Mouse (Mus musculus): ENCODE data around the gene Tmem18.

GRCm38 (mm10) chr12:30628466-30628865 lies 44.2 kb downstream of the Tmem18 start:
- no peak for TF ChIP-seq CTCF (conservative IDR thresholded peaks at IDR 0.05; ENCODE audit: insufficient read depth, insufficient read length, low read depth, low read length)
- TF ChIP-seq POLR2A (IDR thresholded peaks at IDR 0.05; ENCODE audit: low read depth, low read length), result no peak

Measured in kidney, adult 2 months (tissue).